Mouse (Mus musculus) kidney, postnatal 0 days (tissue): Measurements from ENCODE around the gene Aox2. TPM values are rescaled to one million over a fixed set of nuclear protein-coding genes. Genes with fewer than 3 reads are reported as not detected.
"Not testable (repeated sequence)": the region's sequence is repeated elsewhere in the genome, so short reads cannot be mapped to it uniquely, and the experiment has no call there.

ENCODE experiments used
- ATAC-seq: fragments of 200-750 bp; cut with Nextera tagmentation; replicated peaks from 2 replicates; pipeline ENCODE4 v1.8.0; 2017; ENCODE audit warnings: low read depth, moderate number of reproducible peaks, moderate TSS enrichment, moderate library complexity; ENCODE audit not compliant: low FRiP score
- DNase-seq: peaks from one replicate; pipeline ENCODE4 v3.0.0-alpha.2; 2016; ENCODE audit warnings: low spot score
- H3K27ac ChIP-seq: fragments of 300-500 bp; sonication (generic); 2 replicates; pipeline ENCODE4 v1.5.1; 2014; ENCODE audit warnings: mild to moderate bottlenecking
- H3K27me3 ChIP-seq: fragments of 300-500 bp; sonication (generic); 2 replicates; pipeline ENCODE4 v1.6.1; 2014; ENCODE audit warnings: low read length, mixed read lengths; ENCODE audit not compliant: insufficient read depth
- H3K36me3 ChIP-seq: fragments of 300-500 bp; sonication (generic); 2 replicates; pipeline ENCODE4 v1.6.1; 2014; ENCODE audit warnings: low read length, mixed read lengths; ENCODE audit not compliant: insufficient read depth
- H3K4me1 ChIP-seq: fragments of 300-500 bp; sonication (generic); replicated peaks from 2 replicates; pipeline ENCODE4 v1.6.1; 2014; ENCODE audit warnings: antibody characterized with exemption, low read length, mixed read lengths; ENCODE audit not compliant: insufficient read depth
- H3K4me2 ChIP-seq: fragments of 300-500 bp; sonication (generic); 2 replicates; pipeline ENCODE4 v1.6.1; 2014; ENCODE audit warnings: mild to moderate bottlenecking, low read length, moderate library complexity, mixed read lengths
- H3K4me3 ChIP-seq: fragments of 300-500 bp; sonication (generic); replicated peaks from 2 replicates; pipeline ENCODE4 v1.5.1; 2014; ENCODE audit warnings: low read depth, low read length
- H3K9ac ChIP-seq: fragments of 300-500 bp; sonication (generic); 2 replicates; pipeline ENCODE4 v1.6.1; 2014; ENCODE audit warnings: low read depth, low read length
- H3K9me3 ChIP-seq: fragments of 300-500 bp; sonication (generic); replicated peaks from 2 replicates; pipeline ENCODE4 v1.6.1; 2016; ENCODE audit warnings: low read length, inconsistent platforms, mixed read lengths
- CTCF ChIP-seq: IDR thresholded peaks from 2 replicates; pipeline ENCODE4 v1.5.1; 2016; ENCODE audit warnings: antibody characterized with exemption, low read depth, mild to moderate bottlenecking, moderate library complexity
- WGBS: fragments of 180-500 bp; shearing (Covaris S2); extraction: QIAGEN DNeasy Blood & Tissue Kit; methylation state at CpG from one replicate; pipeline ENCODE4 v1.1.7; 2014; 5-methylcytosine and 5-hydroxymethylcytosine counted together
- polyA plus RNA-seq: library from polyadenylated mRNA; unstranded; fragments of >200 nt; fragmentation: Nextera tagmentation; extraction: Ambion mirVana; gene quantifications from 2 replicates; pipeline ENCODE4 v1.2.1, GENCODE M21; 2015

Gene Aox2
- polyA plus RNA-seq, 1 experiment from 2014 or later, result 0.09 TPM

- TF ChIP-seq CTCF, result no peak
- H3K4me1 ChIP-seq, result no peaks in the 10 kb centered on the region
- no peak overlapping the region for H3K9ac ChIP-seq
- no peak overlapping the region for H3K4me3 ChIP-seq
- H3K9me3 ChIP-seq, result no peaks in the 10 kb centered on the region
- H3K4me2 ChIP-seq, result no peak overlapping the region
- H3K27me3 ChIP-seq, result no peaks in the 10 kb centered on the region
- no peak overlapping the region for H3K27ac ChIP-seq
- WGBS, result 79% methylated on average over 12 of the region's 12 CpGs
- H3K36me3 ChIP-seq, result no peaks in the 10 kb centered on the region
- no peak for DNase-seq
- ATAC-seq, result no peak
Measured at GRCm38 (mm10) chr1:58364551-58364950, 86.4 kb downstream of the Aox2 start.

DNA sequence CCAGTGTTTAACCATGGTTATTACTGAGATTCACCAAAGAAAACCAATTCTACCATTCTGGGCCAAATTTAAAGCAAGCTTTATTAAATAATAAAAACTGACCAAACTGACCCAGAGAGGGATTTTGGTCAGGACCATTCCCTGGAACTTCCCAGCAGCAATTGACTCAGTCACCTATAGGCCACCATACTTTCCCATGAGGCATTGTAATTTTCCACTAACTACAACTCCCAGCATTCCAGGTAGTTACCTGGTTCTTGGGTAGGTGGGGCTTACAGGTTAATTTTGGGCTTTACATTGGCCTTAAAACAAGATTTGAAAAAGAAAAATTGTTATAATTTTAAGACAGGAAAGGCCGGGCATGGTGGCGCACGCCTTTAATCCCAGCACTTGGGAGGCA is 87.7 kb downstream of the Aox2 start:
- no peak overlapping the region for H3K9ac ChIP-seq
- ATAC-seq, result no peak
- TF ChIP-seq CTCF, result no peak
- H3K36me3 ChIP-seq, result no peaks in the 10 kb centered on the region
- no peaks in the 10 kb centered on the region for H3K27me3 ChIP-seq
- no peak for DNase-seq
- WGBS, result 99% methylated on average over 3 of the region's 3 CpGs
- H3K27ac ChIP-seq, result no peak overlapping the region
- no peaks in the 10 kb centered on the region for H3K9me3 ChIP-seq
- no peaks in the 10 kb centered on the region for H3K4me1 ChIP-seq
- H3K4me2 ChIP-seq, result no peak overlapping the region
- H3K4me3 ChIP-seq, result no peak overlapping the region

GRCm38 (mm10) chr1:58366737-58367471 is 88.8 kb downstream of the Aox2 start:
- no peak for DNase-seq
- no peak overlapping the region for H3K4me2 ChIP-seq
- H3K36me3 ChIP-seq, result no peaks in the 10 kb centered on the region
- H3K27ac ChIP-seq, result no peak overlapping the region
- no peak for ATAC-seq
- no peaks in the 10 kb centered on the region for H3K9me3 ChIP-seq
- TF ChIP-seq CTCF, result no peak
- H3K4me3 ChIP-seq, result no peak overlapping the region
- H3K9ac ChIP-seq, result no peak overlapping the region
- WGBS, result 69% methylated on average over 12 of the region's 12 CpGs
- no peaks in the 10 kb centered on the region for H3K27me3 ChIP-seq
- no peaks in the 10 kb centered on the region for H3K4me1 ChIP-seq

DNA sequence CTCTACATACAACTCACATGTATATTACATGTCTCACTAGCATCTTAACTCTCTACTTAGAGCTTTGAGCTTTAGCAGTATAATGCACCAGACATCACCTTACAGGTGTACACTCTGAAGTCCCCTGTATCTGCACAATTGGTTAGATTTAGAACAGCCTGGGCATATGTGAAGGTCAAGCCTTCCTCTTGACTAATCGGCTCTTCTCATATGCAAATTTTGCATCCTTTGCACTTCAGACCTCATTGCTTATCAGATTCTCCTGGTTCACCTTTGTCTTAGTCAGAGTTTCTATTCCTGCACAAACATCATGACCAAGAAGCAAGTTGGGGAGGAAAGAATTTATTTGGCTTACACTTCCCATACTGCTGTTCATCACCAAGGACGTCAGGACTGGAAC is 91.6 kb downstream of the Aox2 start:
- H3K27ac ChIP-seq, result no peak overlapping the region
- H3K4me1 ChIP-seq, result no peaks in the 10 kb centered on the region
- 78% methylated on average over 2 of the region's 2 CpGs for WGBS
- DNase-seq (no peak), ATAC-seq (no peak)
- H3K4me3 ChIP-seq, result no peak overlapping the region
- H3K27me3 ChIP-seq, result no peaks in the 10 kb centered on the region
- H3K9ac ChIP-seq, result no peak overlapping the region
- no peak for TF ChIP-seq CTCF
- no peaks in the 10 kb centered on the region for H3K36me3 ChIP-seq
- H3K4me2 ChIP-seq, result no peak overlapping the region
- H3K9me3 ChIP-seq, result no peaks in the 10 kb centered on the region

DNA sequence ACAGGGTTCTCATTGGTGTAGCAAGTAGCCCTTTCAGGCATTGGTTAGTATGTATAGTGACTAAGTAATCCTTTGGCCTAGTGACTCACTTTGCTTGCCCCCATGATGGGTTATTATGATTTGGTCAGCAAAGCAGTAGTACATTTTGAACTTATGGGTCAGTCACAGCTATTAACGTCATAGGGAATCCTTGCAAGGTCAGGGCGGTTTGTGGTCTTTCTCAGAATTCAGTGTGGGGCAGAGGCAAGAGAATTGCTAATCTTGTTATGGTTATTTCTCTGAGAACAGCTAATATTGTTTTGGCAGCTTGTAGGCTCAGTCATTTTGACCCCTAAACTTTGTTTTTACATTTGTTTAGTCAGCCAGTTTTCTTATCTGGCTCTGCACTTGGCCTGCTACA is 96.1 kb downstream of the Aox2 start:
- H3K4me3 ChIP-seq, ATAC-seq: not testable (repeated sequence)
- 79% methylated on average over 2 of the region's 2 CpGs for WGBS

GRCm38 (mm10) chr1:58375574-58376147 is 97.5 kb downstream of the Aox2 start:
- Histone ChIP-seq H3K27ac (no peak overlapping the region), H3K4me1 (no peaks in the 10 kb centered on the region), H3K9ac (no peak overlapping the region), H3K4me3 (no peak overlapping the region), H3K36me3 (no peaks in the 10 kb centered on the region), H3K4me2 (no peak overlapping the region), H3K9me3 (no peaks in the 10 kb centered on the region), H3K27me3 (no peaks in the 10 kb centered on the region)
- 82% methylated on average over 3 of the region's 3 CpGs for WGBS
- ATAC-seq (no peak), DNase-seq (no peak)
- no peak for TF ChIP-seq CTCF

More for the DNA sequence above, 96.1 kb downstream of the Aox2 start:
- not testable (repeated sequence) for H3K9me3 ChIP-seq, H3K9ac ChIP-seq, H3K27me3 ChIP-seq, H3K4me1 ChIP-seq, H3K27ac ChIP-seq, H3K4me2 ChIP-seq, DNase-seq, H3K36me3 ChIP-seq
